Mouse (Mus musculus): ENCODE results near the gene Plek.
"Not testable (repeated sequence)": the region's sequence is repeated elsewhere in the genome, so short reads cannot be mapped to it uniquely, and the experiment has no call there.

Plek gene

DNA sequence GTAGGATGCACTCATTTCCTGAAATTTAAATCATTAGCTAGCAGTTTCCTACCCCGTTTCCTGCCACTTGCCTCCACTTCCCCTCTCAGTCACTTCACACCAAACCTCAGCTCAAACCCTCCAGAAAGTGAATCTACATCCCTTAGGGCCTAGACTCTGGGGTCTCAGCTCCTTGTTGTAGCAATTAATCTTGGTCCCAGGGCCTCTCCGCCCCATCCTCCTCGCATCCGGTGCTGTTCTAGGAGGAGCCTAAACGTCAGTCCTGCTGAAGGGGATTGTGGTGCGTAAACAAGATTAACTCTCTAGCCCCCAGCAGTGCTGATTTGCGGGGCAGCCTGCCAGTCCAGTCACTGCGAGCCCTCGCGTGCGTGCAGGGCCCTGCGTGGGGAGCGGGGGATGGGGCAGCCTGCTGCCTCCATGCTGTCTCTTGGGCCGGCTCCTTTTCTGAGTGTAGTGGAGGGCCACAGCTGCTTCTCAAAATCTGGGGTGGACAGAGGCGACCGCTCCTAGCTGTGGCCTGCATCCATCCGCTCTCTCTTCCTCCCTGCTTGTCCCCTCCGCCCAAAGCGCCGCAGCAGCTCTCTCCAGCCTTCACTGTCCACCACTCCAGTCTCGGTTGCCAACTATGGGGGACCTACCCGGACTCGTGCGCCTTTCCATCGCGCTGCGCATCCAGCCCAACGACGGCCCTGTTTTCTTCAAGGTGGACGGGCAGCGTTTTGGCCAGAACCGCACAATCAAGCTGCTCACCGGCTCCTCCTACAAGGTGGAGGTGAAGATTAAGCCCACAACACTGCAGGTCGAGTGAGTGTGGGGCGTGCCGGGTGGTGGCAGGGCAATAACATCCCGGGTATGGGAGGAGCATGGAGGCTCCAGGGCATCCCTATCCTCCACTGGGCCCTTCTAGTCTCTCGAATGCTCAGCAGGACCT is at the start of gene Plek, which contains the start of gene Cnrip1:
Gene Plek, minus strand, starts transcription at position 837 of the 931 bp plus-strand sequence.
Gene Cnrip1, plus strand, starts transcription at position 42 of the 931 bp plus-strand sequence.
- peak; percentile 54 for DNase-seq (ENCODE audit: low spot score)

DNA sequence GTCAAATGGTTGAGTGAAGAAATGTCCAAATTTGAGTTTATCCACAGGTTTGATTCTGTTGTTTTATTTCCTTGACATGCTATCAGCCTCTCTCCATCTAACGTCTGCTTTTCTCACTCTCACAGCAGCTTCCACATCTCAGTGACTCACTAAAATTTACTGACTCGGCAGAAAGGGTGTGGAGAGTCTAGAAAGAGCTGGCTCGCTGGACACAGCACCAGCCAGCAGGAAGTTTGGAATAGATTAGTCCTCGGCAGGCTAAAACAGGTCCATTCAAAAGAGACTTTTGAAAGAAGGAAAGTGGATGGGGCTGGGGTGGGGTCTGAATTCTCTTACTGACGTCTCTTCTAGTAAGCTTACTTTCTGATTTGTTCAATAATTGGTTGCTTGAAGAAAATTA is 33.9 kb upstream of the Plek start:
- no peak for DNase-seq (ENCODE audit: low spot score)

DNA sequence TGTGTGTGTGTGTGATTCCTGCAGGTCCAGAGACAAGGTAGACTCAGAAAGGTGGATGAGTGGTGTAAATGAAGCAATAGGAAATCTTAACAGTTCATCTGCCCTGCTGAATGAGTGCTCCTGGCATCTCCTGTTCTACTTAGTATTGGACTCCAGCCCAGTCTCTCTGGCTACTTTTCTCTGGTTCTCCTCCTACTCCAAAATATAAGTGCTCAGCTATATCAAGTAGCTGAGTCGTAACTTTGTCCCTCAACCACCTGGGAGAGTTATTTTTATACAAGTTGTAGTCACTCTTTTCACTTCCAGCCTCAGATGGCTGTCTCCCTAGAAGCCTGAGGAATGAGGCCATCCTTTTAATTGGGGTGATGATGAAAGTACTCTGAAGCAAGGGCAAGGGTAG is 31.7 kb upstream of the Plek start:
- DNase-seq (ENCODE audit: low spot score) = no peak

DNA sequence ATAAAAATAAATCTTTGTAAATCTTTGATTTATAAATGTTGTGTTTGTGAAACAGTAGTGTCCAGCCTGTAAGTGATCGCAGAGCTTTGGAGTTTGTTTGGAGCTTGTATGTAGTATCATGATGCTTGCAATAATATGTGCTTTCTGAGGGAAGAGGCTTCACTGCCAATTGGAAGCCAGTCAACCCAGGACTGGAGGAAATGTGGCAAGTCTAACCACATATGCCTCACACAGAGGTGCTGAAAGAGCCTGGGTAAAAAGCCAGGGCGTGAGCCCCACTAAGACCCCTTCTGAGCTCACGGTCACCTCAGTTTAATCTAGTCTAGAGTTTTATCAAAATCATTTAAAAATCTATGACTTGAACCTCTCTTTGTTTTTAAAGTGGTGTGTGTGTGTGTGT is 31.3 kb upstream of the Plek start:
- DNase-seq (ENCODE audit: low spot score) = no peak

DNA sequence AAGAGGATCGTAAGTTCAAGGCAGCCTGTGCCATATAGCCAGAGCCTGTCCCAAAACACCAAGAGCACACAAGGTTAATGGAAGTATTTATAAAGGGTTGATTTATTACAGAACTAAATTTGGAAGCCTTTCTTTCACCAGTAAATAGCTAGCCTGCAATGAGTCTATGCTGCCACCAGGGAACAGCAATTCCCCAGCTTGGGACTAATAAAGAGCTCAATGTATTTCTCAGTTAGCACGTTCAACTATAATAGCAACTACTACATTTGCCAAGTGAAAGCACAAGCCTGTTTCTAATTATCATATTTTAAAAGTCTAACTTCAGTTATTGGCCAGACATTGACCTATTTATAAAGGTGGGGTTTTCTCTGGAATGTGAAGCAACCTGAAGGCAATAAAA is 30.8 kb upstream of the Plek start:
- no peak for DNase-seq (ENCODE audit: low spot score)

DNA sequence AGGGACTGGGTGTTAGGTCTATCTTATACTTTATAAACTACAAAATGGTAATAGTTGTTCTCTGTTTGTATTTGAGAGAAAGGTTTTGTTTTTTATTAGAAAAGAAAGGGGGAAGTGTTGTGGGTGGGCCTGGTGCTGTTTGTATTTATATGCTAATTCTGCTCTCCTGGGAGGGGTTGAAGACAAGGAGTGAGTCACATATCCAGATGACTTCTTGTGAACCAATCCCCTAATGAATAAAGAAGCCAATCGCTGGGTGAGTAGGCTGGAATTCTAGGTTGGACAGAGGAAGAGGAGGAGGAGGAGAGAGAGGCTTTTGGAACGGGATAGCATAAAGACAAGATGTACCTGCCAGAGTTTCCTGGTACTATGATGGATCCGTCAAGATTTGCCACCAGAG is 29.9 kb upstream of the Plek start:
- no peak for DNase-seq (ENCODE audit: low spot score)

DNA sequence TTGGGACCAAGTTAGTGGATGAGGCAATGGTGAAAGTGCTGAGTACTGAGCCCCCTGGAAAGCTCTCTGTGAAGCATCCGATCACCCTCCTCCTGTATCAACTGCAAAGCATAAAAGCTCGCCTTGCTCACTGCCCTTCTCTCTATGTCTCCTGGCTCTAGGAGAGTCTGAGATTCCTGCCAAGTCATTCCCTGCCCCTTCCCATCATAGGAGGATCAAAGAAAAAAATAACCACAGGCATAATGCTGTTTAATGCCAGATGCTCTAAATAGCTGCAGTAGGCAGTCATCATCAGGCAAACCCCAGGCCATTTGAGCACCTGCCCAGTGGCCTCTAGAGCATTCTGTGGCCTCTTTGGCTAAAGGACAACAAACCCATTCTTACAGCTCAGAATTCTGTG is 23.5 kb upstream of the Plek start:
- DNase-seq (ENCODE audit: low spot score) = no peak

DNA sequence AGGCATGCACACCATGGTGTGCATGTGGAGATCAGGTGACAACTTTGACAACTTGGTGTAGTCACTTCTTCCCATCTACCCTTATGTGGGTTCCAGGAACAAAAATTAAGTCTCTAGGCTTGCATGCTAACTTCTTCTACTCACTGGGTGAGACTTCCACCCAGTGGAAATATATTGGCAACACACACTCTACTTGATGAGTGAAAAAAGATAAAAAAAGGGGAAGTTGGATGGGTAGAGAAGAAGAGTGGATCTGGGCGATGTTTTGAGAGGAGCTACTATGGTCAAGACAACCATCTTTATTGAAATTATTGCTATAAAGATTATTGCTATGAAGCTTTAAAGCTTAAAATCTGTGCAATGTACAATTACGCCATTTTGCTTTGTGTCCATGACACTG is 17.2 kb upstream of the Plek start:
- not testable (repeated sequence) for DNase-seq (ENCODE audit: low spot score)

DNA sequence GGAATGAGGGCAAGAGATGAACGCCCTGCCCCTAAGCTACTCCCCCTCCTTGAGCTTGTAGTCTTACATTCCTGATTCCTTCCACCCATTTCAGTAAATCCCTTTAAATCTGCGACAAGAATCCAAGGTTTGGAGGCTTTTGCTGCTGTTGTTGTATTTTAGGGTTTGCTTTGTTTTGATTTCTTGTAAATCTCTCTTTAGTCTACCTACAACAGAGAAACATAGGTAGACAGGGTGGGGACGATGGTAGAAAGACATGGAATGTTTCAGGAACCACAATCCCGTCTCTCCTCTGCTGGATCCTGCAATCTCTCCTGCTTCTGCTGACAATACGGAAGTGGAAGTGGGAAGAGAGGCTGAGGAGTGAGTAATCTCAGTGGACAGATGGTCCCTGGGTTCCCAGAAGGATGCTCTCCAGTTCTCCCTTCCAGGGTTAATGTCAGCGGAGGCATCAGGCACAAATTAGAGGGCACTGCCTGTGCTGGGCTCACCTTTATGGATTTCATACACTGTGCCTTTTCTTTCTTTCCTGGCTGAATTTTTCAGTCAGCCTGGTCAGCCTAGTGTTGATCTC is 382 bp upstream of the Plek start:
- no peak for DNase-seq (ENCODE audit: low spot score)

DNA sequence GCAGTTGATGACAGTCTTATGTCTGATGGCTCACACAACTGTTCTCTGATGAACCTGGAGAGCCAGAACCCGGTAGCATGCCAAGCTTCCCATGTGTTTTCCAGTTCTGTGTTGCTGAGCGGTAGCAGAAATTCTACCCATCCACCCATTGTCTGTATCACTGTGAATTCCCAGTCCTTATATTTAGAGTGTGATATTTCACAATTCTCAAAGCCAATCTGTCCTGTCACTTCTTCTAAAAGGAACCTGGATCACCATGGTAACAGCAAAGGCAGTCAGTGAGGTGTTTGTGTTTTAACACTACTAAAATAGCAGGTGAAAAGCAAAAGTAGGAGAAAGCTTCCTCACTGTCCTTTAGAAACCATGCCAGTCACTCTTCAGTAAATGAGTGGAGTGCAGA is 6.4 kb downstream of the Plek start:
- no peak for DNase-seq (ENCODE audit: low spot score)

DNA sequence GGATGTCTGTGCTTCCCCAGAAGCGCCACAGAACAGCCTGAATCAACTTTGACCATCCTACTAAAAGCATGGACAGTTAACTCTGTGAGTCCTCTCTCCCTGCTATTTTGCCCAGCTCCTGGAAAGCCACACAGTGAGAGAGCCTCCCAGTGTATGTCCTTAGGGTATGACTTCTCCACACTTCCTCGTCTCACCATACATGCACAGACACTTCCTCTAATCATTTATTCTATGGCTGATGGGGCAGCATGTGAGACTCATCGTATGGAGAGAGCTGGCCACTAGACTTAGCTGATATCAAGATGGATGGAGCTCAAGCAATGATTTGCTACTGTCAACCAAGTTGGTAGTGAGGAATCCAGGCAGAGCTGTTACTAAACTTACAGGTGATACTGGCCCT is 28.2 kb downstream of the Plek start:
- no peak for DNase-seq (ENCODE audit: low spot score)

DNA sequence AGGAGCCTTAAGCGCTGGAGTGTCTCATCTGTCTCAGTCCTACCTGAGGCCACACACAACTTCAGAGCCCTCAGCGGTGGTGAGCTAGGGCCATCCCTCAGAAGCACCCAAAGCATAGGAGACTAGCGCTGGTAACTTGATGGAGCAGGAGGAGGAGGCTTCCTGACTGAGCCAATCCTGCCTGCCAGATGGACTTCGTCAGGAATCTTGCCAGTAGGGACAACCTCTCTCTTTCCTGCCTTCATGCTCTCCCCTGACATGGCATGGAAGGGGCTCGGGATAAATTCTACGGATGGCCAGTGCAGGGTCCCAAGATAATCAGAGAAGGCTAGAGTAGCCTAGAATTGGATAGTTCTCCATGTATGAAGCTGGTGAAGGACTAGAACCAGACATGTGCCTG is 29.0 kb downstream of the Plek start:
- DNase-seq (ENCODE audit: low spot score) = no peak

DNA sequence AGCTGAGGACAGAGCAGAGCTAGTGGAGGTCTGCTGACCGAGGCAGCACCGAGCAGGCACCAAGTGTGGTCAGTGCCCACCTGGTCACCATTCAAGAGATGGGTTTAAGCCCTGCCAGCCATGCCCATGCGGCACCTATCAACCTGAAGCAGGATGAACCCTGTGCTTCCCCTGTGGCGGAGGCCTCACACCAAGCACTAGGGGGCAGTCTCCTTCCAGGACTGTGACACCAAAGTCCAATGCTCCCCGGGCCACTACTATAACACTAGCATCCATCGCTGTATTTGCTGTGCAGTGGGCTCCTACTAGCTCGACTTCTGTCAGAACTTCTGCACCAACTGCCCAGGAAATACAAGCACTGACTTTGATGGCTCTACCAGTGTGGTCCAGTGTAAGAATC is 32.9 kb downstream of the Plek start:
- DNase-seq (ENCODE audit: low spot score) = no peak

DNA sequence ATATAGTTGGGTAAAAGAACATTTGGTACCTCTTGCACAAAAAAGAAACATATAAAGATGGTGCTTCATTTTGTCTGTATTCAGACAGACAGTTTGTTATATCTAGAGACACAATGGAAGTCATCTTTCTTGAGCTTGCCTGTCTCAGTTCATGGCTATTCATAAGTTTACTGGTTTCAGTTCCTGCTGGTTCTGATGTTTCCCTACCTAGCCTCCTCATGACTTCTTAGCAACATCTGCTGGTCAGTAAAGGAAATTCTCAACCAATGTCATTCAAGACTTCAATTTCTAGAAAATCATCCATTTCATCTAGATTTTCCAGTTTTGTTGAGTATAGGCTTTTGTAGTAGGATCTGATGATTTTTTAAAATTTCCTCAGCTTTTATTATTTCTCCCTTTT is 39.2 kb downstream of the Plek start:
- no peak for DNase-seq (ENCODE audit: low spot score)

DNA sequence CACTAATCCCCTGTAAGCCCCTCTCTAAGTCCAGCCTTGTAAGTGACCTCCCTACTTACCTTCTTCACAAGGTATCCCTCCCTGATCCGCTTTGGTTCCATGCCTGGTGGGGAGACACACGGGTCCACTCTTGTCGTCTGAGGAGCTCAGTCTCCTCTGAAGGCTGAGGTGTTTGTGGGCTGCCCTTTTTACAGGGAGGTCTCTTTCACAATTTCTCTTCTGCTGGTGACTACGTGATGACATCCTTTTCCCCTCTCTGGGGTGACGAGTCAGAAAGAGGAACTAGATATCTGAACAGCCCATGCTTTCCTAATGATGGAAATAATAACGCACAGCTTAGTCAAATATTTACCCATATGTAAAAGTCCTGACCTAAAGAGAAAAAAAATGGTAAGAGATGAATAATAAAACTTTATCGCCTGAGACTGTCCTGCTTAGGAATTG is 43.7 kb downstream of the Plek start:
- DNase-seq (ENCODE audit: low spot score) = no peak

DNA sequence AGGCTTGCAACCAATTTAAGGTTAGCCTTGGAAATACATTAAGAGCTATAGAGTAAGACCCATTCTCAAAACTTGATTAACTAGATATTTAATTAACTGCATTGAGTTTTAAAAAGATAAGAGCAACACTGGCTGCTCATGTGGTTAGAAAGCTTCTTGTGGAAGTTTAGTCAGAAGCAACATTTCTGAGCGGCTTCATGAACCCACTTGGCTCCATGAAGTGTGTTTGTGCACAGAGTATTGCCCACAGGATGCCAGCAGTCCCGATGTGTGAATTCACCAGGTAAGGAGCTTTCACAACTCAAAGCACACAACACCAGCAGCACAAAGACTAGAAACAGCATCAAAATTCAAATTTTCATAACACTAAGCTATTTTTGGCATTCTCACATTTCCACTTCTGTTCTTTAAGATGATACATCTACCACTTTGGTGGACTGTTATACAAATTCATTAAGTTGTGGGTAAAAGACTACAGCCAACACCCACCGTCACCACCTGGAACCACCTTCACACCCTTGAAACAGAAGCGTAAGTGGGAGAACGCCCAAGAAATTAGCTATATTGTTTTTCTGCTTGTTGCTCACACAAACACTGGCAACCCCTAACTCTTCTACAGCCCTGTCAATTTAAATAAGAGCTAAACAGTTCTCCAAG is 44.5 kb downstream of the Plek start:
- DNase-seq (ENCODE audit: low spot score) = no peak

DNA sequence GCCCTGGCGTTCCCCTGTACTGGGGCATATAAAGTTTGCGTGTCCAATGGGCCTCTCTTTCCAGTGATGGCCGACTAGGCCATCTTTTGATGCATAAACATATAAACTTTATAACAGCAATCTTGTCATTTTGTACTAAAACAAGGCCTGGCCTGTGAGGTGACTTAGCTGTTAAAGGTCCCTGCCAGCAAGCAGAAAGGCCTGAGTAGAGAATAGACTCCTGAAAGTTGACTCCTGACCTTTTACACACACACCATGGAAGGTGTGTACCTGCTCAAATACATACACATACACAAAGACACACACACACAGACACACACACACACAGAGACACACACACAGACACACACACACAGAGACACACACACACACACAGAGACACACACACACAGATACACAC is 45.7 kb downstream of the Plek start:
- not testable (repeated sequence) for DNase-seq (ENCODE audit: low spot score)

DNA sequence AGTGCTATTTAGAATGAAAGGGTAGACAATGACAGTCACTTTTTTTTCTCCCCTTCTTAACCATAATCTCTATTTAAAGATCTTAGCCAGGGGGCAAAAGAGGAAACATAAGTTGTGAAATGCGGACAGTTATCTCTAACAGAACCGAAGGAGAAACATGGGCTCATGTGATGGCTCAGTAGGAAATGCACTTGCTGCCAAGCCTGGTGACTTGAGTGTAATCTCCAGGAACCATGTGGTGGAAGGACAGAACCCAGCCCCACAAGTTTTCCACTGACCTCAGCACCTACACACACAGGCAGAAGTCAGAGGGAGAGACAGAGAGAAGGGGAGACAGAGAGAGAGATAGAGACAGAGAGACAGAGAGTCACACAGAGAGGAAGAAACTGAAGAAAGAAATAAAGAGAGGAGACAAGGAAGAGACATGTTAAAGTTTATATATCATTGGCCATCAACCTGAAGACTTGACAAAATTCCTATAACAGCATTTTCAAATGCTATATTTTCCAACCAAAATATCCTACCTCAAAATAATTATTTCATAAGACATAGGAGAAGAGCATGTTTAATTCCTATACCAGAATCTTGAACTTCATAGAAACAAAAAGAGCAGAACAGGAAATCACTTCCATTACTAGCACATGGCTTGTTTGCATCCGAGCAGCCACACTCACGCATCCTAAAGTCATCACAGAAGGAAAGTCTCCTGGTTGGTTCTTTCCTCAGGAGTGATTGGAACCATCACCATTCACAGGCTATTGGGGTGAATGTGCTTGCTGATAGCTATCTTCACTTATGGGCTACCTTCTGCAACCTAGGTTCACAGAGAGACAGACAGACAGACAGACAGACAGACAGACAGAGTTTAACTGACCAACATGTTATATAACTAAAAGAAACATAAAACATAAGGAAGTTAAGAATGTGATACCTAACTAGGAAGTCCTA is 47.0 kb downstream of the Plek start:
- no peak for DNase-seq (ENCODE audit: low spot score)

DNA sequence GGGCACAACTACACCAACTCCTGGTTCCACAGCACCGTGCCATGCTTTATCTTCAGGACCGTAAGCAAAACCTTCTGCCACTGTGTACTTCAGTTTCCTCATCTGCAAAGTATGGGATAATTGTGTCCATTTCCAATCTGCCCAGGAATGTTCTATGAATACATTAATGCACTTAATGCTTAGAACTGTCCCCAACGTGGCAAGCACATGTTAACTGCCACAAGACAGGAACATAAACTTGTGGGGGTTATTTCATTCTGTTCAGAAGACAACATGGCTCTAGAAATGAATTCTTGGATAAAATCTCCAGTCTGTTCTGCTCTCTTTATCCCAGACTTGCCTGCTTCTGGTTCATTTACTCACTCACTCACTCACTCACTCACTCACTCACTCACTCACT is 48.4 kb downstream of the Plek start:
- DNase-seq (ENCODE audit: low spot score) = no peak

DNA sequence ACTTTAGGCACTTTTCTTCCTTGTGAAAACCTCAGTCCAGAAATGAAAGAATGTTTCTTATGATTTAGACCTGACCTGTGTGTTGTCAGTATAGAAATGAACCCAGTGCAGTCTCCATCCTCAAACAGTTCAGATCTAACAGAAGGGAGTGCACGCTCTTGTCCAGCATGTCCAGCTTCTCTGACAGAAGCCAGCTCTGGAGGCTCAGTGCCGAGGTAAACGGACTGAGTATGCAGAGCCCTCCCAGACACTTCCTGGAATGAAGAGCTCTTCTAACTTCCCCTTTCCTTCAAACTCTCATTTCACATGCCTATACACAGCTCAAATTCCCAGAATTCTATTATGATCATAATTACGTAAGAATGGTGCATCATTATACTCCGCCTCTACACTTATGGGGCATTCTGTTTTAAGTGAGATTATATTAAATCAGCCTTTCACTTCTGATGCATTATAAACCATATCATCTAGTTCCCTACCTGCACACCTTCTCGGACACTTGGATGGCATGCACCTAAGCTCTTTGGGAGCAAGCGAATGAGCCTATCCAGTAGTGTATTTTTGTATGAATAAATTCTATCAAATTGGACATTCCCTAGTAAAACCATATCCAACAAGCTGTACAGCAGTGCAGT is 49.3 kb downstream of the Plek start:
- no peak for DNase-seq (ENCODE audit: low spot score)

Data from T-cell, adult 2 months (primary cell).